Mouse (Mus musculus) gonadal fat pad, adult 2 months (tissue): ENCODE measurements at regions not wholly inside any gene's neighbourhood (a gene's known extent, or its start where the extent isn't known, plus 50 kb on each side); places are given as distances from the start of the nearest gene placed in this dataset.
"Not testable (repeated sequence)": the region's sequence is repeated elsewhere in the genome, so short reads cannot be mapped to it uniquely, and the experiment has no call there.

ENCODE experiments used
- DNase-seq: peaks from one replicate; pipeline ENCODE4 v3.0.0-alpha.2; 2012; ENCODE audit warnings: low read depth

- DNase-seq: no peak
These were observed 64.6 kb upstream of the Rmdn2 start for GRCm38 (mm10) chr17:79547075-79547474.

GRCm38 (mm10) chr17:79547524-79547923 is 64.1 kb upstream of the Rmdn2 start:
- DNase-seq: no peak

- not testable (repeated sequence) for DNase-seq
These were observed 61.3 kb upstream of the Rmdn2 start for GRCm38 (mm10) chr17:79550409-79550808.

- DNase-seq: no peak
These were observed 57.8 kb upstream of the Rmdn2 start for GRCm38 (mm10) chr17:79553850-79554249.

GRCm38 (mm10) chr17:79555593-79555992 is 56.1 kb upstream of the Rmdn2 start:
- no peak for DNase-seq
